Mouse (Mus musculus) urinary bladder, postnatal 0 days (tissue): ENCODE data around the gene Cog1. TPM values are rescaled to one million over a fixed set of nuclear protein-coding genes. Genes with fewer than 3 reads are reported as not detected.

ENCODE experiments used
- polyA plus RNA-seq: library from polyadenylated mRNA; unstranded; fragments of >200 nt; fragmentation: Nextera tagmentation; extraction: Ambion mirVana; gene quantifications from 2 replicates; pipeline ENCODE4 v1.2.1, GENCODE M21; 2015

Cog1 gene
- polyA plus RNA-seq = 13.1 and 14.0 TPM in 2 replicates

DNA sequence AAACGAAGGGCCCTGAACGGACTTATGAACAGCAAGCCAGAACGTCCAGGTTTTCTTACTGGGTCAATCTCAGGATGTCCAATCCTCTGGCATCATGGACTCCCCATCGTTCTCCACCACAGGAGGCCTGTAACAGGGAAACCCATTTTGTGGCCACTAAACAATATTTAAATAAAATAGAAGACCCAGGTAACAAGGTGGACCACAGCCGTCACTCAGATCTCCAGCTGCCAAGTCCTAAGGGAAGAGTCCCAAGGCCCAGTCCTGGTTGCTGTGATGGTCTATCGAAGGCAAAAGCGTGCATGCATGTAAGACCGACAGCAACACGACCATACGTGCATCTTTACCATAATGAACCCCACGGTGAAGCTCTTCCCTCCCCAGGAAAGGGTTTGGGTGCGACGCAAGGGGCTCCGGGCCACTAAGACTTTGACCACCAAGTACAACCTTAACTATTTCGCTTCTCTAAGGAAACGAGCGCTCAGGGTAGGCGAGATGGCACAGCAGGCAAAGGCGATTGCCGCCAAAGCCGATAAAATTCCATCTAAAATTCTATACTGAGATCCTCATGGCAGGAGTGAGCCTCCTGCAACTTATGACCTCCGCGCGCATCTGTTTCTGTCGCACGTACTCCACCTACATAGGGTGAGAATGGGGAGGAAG is at the start of gene Cog1:
Gene Cog1 (plus strand): TSS at position 480 of the 663 bp plus-strand sequence.

DNA sequence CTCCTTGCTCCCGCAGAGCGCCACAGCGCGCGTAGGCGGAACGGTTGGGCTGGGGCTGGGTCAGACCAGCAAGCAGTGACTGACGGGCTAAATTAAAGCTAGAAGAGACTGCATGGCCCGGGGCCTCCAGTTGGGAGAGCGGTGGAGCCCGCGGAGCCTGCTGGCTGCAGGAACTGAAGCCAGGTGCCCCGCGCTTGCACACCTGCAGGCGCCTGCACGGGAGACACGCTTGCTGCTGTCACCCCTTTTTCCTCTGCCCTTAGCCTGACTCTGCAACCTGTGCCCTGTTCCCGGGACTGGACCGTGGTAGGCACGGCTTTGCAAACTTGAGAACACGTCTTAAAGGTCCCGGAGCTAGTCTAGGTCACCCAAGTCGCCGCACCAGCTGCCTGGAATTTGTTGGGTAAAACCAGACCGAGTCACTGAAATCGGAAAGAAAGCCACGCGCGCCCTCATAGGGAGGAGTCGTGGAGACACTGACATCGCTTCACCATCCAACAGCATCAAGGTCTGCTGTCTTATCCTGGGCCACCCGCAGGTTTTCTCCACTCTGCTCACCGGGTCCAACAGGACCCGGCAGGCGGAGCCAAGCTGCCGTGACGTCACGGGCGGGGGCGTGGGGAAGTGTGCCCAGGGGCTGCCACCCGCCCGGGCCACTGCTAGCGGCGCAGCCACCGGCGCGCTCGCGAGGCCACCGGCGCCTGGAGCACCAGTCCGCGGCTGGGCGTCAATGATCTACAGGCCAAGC is 30.1 kb upstream of the Cog1 start, which contains the start of gene Sstr2:
Gene Sstr2 (plus strand): TSS at position 671 of the 748 bp plus-strand sequence.

DNA sequence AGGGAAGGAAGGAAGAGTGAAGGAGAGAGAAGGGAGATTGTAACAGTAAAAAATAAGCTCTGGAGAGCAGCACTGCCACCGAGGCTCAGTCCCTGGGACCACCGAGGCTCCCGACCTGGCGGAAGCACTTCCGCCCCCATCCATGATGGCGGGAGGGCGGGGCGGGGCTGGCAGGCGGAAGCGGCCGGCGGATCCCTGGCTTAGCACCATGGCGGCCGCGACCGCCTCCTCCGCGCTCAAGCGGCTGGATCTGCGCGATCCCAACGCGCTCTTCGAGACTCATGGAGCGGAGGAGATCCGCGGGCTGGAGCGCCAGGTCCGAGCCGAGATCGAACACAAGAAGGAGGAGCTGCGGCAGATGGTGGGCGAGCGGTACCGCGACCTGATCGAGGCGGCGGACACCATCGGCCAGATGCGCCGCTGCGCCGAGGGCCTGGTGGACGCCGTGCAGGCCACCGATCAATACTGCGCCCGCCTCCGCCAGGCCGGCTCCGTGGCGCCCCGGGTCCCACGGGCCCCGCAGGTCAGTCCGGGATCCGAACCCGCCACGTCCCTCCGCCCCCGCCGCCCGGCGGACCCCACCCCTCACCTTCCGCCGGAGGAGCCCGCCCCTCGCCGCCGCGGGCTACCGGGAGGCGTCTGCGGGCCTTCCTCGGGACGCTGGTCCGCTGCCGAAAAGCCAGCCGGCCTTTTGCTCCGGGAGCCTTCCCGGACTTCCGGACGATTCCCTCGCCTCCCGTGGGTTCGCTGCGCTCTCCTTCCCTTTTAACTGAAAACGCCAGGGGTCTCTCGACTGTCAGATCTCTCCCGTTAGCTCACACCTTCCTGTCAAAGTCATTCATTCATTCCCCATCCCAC is 613 bp downstream of the Cog1 start, which contains the start of gene Slc39a11:
Gene Slc39a11 (minus strand): TSS at position 727 of the 858 bp plus-strand sequence.

GRCm38 (mm10) chr11:113683957-113684706 is 35.2 kb downstream of the Cog1 start, which contains the start of the genes Fam104a and D11Wsu47e:
Fam104a (minus strand) TSS chr11:113684155.
D11Wsu47e (plus strand) TSS chr11:113684412.

DNA sequence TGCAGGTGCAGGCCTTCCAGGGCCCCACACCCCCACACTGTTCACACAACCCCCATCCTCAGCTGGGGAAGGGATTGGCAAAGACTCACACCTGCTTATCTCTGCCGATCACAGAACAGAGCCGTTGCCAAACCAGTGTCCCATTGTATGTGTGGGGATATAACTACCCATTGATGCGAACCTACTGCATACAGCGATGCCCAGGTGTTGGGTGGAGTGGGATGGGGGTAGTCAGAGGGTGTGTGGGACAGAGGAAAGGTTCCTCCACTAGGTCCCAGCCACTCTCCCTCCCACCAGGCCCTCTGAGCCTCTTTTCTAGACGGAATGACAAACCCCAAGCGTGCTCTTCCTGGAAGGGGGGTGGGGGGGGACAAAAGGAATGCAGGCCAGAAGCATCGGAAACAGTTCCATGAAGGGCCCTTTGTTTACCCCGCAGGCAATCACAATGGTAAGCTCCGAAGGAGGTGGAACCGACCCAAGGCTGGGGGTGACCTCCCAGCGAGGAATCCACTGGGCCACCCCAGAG is 60.8 kb downstream of the Cog1 start, which contains the start of gene Cpsf4l:
Gene Cpsf4l (minus strand): TSS at position 287 of the 526 bp plus-strand sequence.

Other genes with a start within 250 kb of the Cog1 start
- 0.41 and 0.45 TPM in 2 replicates for gene Sstr2, start 29.8 kb upstream of the Cog1 start, polyA plus RNA-seq
- 16.2 and 19.3 TPM in 2 replicates for gene Slc39a11, start 910 bp downstream of the Cog1 start, polyA plus RNA-seq
- gene Fam104a, start 35.0 kb downstream of the Cog1 start, polyA plus RNA-seq = 45.6 and 47.7 TPM in 2 replicates
- gene D11Wsu47e, start 35.2 kb downstream of the Cog1 start, polyA plus RNA-seq = 10.7 and 11.2 TPM in 2 replicates
- 0.43 TPM in 1 of 2 replicates, not detected in the other for gene Cpsf4l, start 60.8 kb downstream of the Cog1 start, polyA plus RNA-seq
- 22.5 and 22.9 TPM in 2 replicates for gene Cdc42ep4, start 102.7 kb downstream of the Cog1 start, polyA plus RNA-seq